Mouse (Mus musculus) effector memory CD4-positive, alpha-beta T cell, adult 5 months (primary cell): ENCODE results near the gene Rbm33. TPM values are rescaled to one million over a fixed set of nuclear protein-coding genes. Genes with fewer than 3 reads are reported as not detected.

Source experiments
- polyA plus RNA-seq: library from polyadenylated mRNA; unstranded; fragments of 100-300 nt; shearing (Covaris generic); gene quantifications from one replicate; pipeline ENCODE4 v1.2.1, GENCODE M21; 2017

Rbm33 gene
- 103 TPM for polyA plus RNA-seq

DNA sequence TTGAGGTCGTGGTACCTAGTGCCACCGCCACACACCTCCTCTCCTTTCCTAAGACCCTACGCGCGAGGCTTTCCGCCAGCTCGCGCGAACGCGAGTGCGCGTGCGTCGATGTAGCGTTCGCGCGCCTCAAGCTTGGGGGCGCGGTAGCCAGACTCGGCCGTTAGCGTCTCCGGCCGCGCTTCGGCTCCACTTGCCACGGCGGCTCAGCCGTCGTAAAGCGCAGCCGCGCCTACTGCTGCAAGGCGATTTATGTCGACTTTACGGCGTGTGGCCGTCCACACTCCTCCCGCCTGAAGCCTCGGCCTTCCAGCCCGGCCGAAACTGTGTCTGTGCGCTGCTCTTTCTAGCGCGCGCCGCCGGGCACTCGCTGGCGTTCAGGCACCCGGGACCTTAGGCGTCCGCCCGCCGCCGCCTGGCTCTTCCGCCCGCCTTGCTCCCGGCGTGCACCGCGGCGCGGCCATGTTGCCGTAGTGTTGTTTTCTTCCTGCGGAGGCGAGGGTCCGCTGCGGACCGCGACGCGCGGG lies at the start of gene Rbm33:
Gene Rbm33, plus strand, starts transcription at position 400 of the 524 bp plus-strand sequence.

DNA sequence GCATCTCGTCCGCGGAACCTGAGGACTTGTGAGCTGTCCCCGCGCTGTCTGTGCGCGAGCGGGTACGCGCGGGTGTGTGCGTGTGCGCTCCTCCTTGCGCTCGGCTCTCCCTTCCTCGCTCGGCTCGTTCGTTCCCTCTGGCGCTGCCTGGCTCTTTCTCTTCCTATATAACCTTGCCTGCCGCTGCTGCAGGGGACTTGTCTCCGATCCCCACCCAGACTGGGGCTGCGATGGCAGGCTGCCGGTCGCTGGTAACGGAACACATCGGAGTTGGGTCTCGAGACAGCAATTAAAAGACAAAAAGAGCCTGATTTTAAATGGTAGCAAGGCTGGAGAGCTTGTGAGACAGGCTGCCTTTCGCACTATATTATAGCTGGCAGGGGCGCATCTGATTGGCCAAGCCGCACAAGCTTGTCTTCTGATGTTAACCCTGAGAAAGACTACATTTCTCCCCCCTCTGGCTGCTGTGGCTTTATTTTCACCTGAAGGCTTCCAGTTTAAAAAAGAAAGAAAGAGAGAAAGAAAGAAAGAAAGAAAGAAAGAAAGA lies 149.9 kb downstream of the Rbm33 start, which contains the start of gene Shh:
Gene Shh, minus strand, starts transcription at position 497 of the 547 bp plus-strand sequence.

Other genes starting within 250 kb of the Rbm33 start
- gene Insig1, start 245.8 kb upstream of the Rbm33 start, polyA plus RNA-seq = 183 TPM
- 0.14 TPM for gene En2, start 151.4 kb upstream of the Rbm33 start, polyA plus RNA-seq
- 0.17 TPM for gene Cnpy1, start 71.3 kb upstream of the Rbm33 start, polyA plus RNA-seq
- gene Shh, start 150.1 kb downstream of the Rbm33 start, polyA plus RNA-seq = not detected